Mouse (Mus musculus) heart, postnatal 0 days (tissue): ENCODE results near the gene Mapt.

Experiments
- CTCF ChIP-seq: IDR thresholded peaks from 2 replicates; pipeline ENCODE4 v1.5.1; 2016; ENCODE audit warnings: antibody characterized with exemption, control low read depth, low read depth
- EP300 ChIP-seq: IDR thresholded peaks from 2 replicates; pipeline ENCODE4 v1.6.1; 2016; ENCODE audit warnings: antibody characterized with exemption, low read depth

- TF ChIP-seq EP300 (no peak), CTCF (no peak)
These were observed 9.4 kb upstream of the Mapt start for GRCm38 (mm10) chr11:104221751-104222150.
